Mouse (Mus musculus): Measurements from ENCODE around the gene Wfdc9. TPM values are rescaled to one million over a fixed set of nuclear protein-coding genes. Genes with fewer than 3 reads are reported as not detected.

Wfdc9 gene
- total RNA-seq, 2 experiments from 2014 or later = not detected

DNA sequence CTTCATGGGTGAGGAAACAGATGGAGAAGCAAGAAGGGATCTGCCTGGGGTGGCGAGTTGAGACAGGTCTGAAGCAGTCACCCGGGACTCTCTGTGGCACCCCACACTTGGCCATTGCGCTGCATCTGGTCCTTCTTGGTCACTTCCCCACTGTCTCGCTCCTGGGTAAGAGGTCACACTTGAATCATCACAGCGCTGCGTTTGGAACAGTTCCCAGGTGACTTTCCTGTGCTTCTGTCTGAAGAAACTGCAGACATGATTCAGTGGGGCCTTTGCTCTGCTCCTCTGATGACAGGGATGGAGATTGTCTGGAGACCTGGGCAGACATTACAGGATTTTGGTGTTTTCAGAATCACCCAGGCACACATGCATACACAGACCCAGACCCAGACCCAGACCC is 47.6 kb downstream of the Wfdc9 start:
- Histone ChIP-seq H3K27ac (no peak overlapping the region), H3K4me3 (no peak overlapping the region)
- TF ChIP-seq CTCF (IDR thresholded peaks at IDR 0.05) = no peak
- intact Hi-C loops (cut with DNase I) = no loop called here
- no peak for DNase-seq (ENCODE audit: extremely low spot score in 1 of 2, low spot score in 2 of 2)

DNA sequence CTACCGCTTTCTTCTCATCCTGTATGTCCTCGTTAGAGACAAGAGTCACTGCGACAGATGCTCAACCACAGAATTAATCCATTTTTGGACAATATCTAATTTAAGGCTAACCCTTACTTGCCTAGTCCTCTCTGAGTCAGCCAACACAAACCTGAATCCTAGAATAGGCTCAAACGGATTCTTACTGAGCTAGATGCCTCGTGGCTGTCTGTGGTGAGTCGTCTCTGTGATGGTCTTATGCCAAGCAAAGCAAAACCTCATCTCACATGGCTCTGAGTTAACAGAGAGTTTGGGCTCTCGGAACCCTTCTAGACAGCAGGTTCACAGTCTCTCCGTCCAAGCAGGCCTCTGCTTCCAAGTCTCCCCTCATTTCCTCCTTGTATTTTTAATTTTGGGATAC is 52.0 kb downstream of the Wfdc9 start:
- intact Hi-C loops (cut with DNase I) = no loop called here
- no peak for TF ChIP-seq CTCF (IDR thresholded peaks at IDR 0.05)
- Histone ChIP-seq H3K27ac (no peak overlapping the region), H3K4me3 (no peak overlapping the region)
- no peak for DNase-seq (ENCODE audit: extremely low spot score in 1 of 2, low spot score in 2 of 2)

GRCm38 (mm10) chr2:164603482-164603881 is 52.9 kb downstream of the Wfdc9 start:
- peak; percentile 7 for TF ChIP-seq CTCF (IDR thresholded peaks at IDR 0.05)
- Histone ChIP-seq H3K27ac (no peak overlapping the region), H3K4me3 (no peak overlapping the region)
- intact Hi-C loops (cut with DNase I) = no loop called here
- no peak for DNase-seq (ENCODE audit: extremely low spot score in 1 of 2, low spot score in 2 of 2)

- intact Hi-C loops (cut with DNase I) = no loop called here
- no peak overlapping the region for H3K27ac ChIP-seq
- H3K4me3 ChIP-seq = no peak overlapping the region
- TF ChIP-seq CTCF (IDR thresholded peaks at IDR 0.05) = peak; percentile 21
- no peak for DNase-seq (ENCODE audit: extremely low spot score in 1 of 2, low spot score in 2 of 2)
Measured at GRCm38 (mm10) chr2:164600179-164600578, 56.2 kb downstream of the Wfdc9 start.

Other genes starting within 250 kb of the Wfdc9 start
- gene Sdc4, start 212.7 kb downstream of the Wfdc9 start, total RNA-seq (2021) = 10 to 100 TPM; 78.7 to 93.2 TPM
- gene Sys1, start 199.6 kb downstream of the Wfdc9 start, total RNA-seq (2021) = 10 to 100 TPM; 40.8 to 41.3 TPM
- gene Gm20458, start 195.6 kb downstream of the Wfdc9 start, total RNA-seq (2021) = 10 to 100 TPM; 10.2 to 14.1 TPM
- gene Trp53tg5, start 182.9 kb downstream of the Wfdc9 start, total RNA-seq (2021) = not detected
- 100 to 1,000 TPM; 102 to 106 TPM for gene Dbndd2, start 170.5 kb downstream of the Wfdc9 start, total RNA-seq (2021)
- 10 to 100 TPM; 86.3 to 87.0 TPM for gene Pigt, start 159.1 kb downstream of the Wfdc9 start, total RNA-seq (2021)
- gene Wfdc2, start 94.2 kb downstream of the Wfdc9 start, total RNA-seq (2021) = 1 to 10 TPM in 1 of 2 experiments, under 1 TPM in 1; 0.70 to 1.3 TPM
- not detected for gene Spint3, start 83.1 kb downstream of the Wfdc9 start, total RNA-seq (2021)
- gene Wfdc6a, start 71.1 kb downstream of the Wfdc9 start, total RNA-seq (2021) = not detected
- gene Eppin, start 63.0 kb downstream of the Wfdc9 start, total RNA-seq (2021) = not detected
- not detected for gene Wfdc6b, start 43.1 kb downstream of the Wfdc9 start, total RNA-seq (2021)
- gene Wfdc8, start 43.0 kb downstream of the Wfdc9 start, total RNA-seq (2021) = not detected
- gene Wfdc16, start 17.8 kb downstream of the Wfdc9 start, total RNA-seq (2021) = not detected
- gene Wfdc10, start 537 bp downstream of the Wfdc9 start, total RNA-seq (2021) = not detected
- gene Wfdc11, start 17.5 kb upstream of the Wfdc9 start, total RNA-seq (2021) = not detected
- gene Wfdc13, start 28.5 kb upstream of the Wfdc9 start, total RNA-seq (2021) = not detected
- not detected for gene Spint4, start 41.9 kb upstream of the Wfdc9 start, total RNA-seq (2021)
- gene Spint5, start 58.7 kb upstream of the Wfdc9 start, total RNA-seq (2021) = not detected
- gene Wfdc3, start 89.3 kb upstream of the Wfdc9 start, total RNA-seq (2021) = 1 to 10 TPM; 1.4 to 1.6 TPM
- gene Dnttip1, start 89.4 kb upstream of the Wfdc9 start, total RNA-seq (2021) = 10 to 100 TPM; 37.6 to 37.9 TPM
- under 1 TPM in 1 of 2 experiments, not detected in 1; 0.36 TPM for gene Ube2c, start 113.3 kb upstream of the Wfdc9 start, total RNA-seq (2021)
- gene Tnnc2, start 123.4 kb upstream of the Wfdc9 start, total RNA-seq (2021) = 1 to 10 TPM in 1 of 2 experiments, not detected in 1; 1.1 TPM
- 10 to 100 TPM; 54.4 to 57.2 TPM for gene Snx21, start 129.2 kb upstream of the Wfdc9 start, total RNA-seq (2021)
- 10 to 100 TPM; 26.6 to 28.3 TPM for gene Acot8, start 148.3 kb upstream of the Wfdc9 start, total RNA-seq (2021)
- gene Zswim3, start 148.5 kb upstream of the Wfdc9 start, total RNA-seq (2021) = 1 to 10 TPM; 8.6 to 9.0 TPM
- 10 to 100 TPM; 21.7 to 22.7 TPM for gene Zswim1, start 166.1 kb upstream of the Wfdc9 start, total RNA-seq (2021)
- gene Spata25, start 172.0 kb upstream of the Wfdc9 start, total RNA-seq (2021) = under 1 TPM; 0.45 to 0.58 TPM
- 10 to 100 TPM; 89.5 to 96.2 TPM for gene Ctsa, start 176.3 kb upstream of the Wfdc9 start, total RNA-seq (2021)
- gene Neurl2, start 176.9 kb upstream of the Wfdc9 start, total RNA-seq (2021) = 1 to 10 TPM; 3.9 to 5.3 TPM
- 10 to 100 TPM; 78.1 to 82.4 TPM for gene Pltp, start 201.1 kb upstream of the Wfdc9 start, total RNA-seq (2021)
- gene Pcif1, start 222.7 kb upstream of the Wfdc9 start, total RNA-seq (2021) = 10 to 100 TPM; 44.8 to 48.8 TPM